Mouse (Mus musculus): Measurements from ENCODE around the gene Ncam2. TPM values are rescaled to one million over a fixed set of nuclear protein-coding genes. Genes with fewer than 3 reads are reported as not detected.
A peak's percentile ranks its signal among the peaks of the same experiment; 100 is the strongest.

The Ncam2 gene
- total RNA-seq, 2 experiments from 2014 or later: not detected

DNA sequence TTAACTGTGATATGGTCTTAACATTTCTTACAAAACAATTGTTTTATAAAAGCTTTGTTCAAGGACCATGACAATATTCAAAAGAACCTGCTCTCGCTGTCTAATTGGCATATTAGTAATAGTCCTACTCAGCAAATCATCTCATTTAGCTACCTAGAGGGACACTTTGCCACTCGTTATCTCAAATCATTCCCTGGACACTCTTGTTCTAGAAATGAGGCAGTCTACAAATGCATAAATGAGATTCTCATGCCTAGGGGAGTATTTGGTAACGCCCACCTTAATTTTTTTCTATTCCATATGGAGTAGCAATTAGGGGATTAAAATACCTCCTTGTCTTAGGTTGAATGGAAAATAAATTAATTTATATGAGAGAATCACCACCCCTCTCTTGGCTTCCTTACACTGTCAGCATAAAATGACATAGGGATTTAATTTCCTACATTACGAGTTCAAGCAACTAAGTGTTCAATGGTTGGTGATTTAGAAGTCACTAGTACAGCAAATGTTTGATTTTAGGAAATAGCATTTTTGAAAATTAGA, 387.1 kb downstream of the Ncam2 start:
- no peak for ATAC-seq (replicated peaks; ENCODE audit: poor library complexity)

DNA sequence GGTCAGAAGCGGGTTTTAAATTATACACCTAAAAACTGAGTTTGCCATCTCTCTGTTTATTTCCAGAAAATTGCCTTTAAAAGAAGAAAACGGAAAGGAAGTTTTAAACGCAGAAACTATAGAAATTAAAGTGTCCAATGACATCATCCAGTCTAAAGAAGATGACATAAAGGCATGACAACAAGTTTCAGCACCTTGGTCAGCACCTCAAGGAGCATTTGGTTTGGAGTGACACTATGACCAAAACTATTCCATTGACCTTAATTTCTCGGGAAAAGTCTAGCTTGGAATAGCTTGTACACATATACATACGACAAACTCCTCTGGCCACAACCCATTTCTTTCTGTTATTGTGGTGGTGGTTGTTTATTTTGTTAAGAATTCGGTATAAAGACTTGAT, 422.8 kb downstream of the Ncam2 start:
- ATAC-seq (replicated peaks; ENCODE audit: poor library complexity): peak; percentile 52; the same call in 1 of the 2 replicates

DNA sequence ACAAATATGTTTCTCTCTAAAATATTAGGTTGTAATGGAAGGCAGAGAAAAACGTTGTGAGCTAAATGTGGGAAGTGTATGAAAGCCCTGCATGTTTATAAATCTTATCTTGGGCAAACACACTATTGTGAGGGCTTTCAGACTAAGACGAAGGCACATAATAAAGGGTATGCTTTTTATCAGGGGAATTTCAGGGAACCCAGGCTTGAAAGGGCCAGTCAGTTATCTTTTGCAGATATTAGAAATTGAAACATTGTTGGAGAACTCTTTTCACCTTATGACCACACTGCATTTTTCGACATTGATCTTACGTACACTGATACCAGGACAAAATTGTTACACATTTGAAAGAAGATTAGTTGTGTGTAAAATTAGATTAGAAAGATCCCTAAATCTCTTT, 423.3 kb downstream of the Ncam2 start:
- ATAC-seq (replicated peaks; ENCODE audit: poor library complexity): no peak

DNA sequence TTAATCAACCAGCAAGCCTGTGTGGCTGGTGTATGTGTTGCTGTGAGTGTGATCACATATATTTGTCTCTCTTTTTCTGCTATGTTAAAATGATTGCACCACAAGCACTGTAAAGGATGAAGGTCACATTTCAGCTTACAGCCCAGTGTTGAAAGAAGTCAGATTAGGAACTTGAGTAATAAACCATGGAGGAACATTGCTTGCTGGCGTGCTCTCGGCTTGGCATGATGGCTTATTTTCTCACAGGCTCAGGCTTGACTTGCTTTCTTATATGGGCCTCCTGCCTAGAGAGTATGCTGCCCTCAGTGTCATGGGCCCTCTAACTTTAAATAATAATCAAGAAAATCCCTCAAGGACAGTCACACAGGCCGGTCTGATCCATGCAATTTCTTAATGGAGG, 449.8 kb downstream of the Ncam2 start:
- no peak for ATAC-seq (replicated peaks; ENCODE audit: poor library complexity)

DNA sequence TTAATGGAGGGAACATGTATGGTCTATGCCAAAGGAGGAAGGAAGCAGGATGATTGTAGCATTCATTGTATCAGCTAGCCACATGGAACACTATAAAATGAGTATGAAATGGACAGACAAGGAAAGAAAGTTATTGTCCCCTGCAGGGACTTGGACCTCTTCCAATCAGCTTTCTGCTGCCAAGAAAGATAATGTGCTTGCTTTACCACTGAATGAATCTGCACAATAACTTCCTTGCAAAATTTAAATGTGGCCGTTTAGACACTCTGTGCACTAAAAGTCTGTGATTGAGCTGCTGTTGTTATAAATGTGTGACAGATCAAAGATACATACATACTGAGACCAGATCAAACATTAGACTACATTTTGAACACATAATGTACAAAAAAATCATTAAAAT, 451.1 kb downstream of the Ncam2 start:
- no peak for ATAC-seq (replicated peaks; ENCODE audit: poor library complexity)

DNA sequence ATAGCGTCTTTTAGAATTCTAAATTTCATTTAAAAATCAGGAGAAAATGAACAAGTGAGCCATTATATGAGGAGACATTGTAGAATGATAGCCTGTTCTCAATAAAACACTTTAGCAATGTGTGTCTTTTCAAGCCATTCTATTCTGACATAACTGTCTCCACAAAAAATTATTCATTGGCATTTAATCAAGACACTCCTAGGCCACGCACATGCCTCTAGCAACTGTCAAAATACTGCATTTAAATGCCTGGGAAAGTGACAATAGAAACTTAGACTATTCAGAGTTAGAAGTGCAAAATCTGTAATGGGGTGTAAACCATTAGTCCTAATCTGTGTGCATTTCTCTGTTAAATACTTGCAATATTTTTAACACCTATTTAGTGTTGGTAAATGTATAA, 456.1 kb downstream of the Ncam2 start:
- no peak for ATAC-seq (replicated peaks; ENCODE audit: poor library complexity)

DNA sequence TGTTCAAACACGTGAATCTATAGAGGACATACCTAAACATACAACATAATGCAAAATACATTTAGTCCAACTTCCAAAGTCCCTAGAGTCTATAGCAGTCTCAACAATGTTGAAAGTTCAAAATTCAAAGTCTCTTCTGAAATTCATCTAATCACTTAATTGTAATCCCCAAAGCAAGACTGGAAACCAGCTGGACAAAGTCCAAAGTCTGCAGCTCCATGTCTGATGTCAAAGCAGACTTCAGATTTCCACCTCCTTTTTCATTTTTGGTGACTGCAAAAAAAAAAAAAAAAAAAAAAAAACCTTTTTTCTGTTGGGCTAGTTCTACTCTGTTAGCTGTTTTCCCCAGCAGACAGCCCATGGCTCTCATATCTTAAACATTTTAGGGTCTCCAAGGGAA, 473.4 kb downstream of the Ncam2 start:
- ATAC-seq (replicated peaks; ENCODE audit: poor library complexity): no peak

DNA sequence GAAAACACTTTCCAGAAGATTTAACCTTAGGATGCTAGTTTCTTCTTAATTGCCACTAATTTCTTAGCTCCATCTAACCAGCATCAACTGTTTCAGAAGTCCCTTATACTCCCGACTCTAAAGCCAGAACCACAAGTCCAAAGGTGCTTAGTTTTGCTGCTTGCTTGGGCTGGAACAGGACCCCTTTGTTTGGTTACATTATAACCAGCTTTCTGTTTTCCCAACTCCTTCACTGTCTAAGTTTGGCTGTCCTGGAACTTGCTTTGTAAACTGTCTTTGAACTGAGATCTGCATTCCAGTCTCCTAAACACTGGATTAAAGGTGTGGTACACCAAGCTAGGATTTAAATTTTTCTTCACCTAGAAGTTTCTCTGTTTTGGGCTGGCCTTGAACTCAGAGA, 475.0 kb downstream of the Ncam2 start:
- no peak for ATAC-seq (replicated peaks; ENCODE audit: poor library complexity)

Measured in megakaryocyte progenitor cell, adult 5-6 weeks (primary cell).